Mouse (Mus musculus) thymus, postnatal 14 days (tissue): ENCODE data around the gene Aldh1l2.

Experiments used
- DNase-seq: peaks from one replicate; pipeline ENCODE4 v3.0.0; 2021

The Aldh1l2 gene

DNA sequence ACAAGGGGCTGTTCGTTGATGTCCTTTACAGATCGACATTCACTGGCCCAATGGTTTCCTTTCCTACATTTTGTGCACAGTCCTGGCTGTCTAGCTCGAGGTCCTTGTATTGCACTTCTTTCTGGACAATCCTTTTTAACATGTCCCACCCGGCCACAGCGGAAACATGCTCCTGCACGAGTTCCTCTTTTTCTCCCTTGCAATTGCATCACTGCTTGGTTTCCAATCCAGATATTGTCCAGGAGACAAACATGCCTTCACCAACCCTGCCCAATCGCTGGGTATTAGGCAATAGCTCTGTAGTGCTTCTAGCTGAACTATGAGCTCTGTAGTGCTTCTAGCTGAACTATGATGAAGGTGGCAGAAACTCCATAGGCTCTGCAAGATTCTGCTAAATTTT lies 85.4 kb downstream of the Aldh1l2 start:
- no peak for DNase-seq
